Mouse (Mus musculus) cortical plate, adult 2 months (tissue): ENCODE measurements around the gene D5Ertd579e.

ENCODE experiments used
- CTCF ChIP-seq: fragments of 200-500 bp; IDR thresholded peaks from 2 replicates; pipeline ENCODE4 v1.5.1; 2011; ENCODE audit warnings: mild to moderate bottlenecking, control low read depth, low read length; ENCODE audit not compliant: insufficient read depth; ENCODE audit errors: extremely low read depth
- POLR2A ChIP-seq: fragments of 200-500 bp; IDR thresholded peaks from 2 replicates; pipeline ENCODE4 v1.6.1; 2011; ENCODE audit warnings: mild to moderate bottlenecking, low read length, control low read depth; ENCODE audit not compliant: insufficient read depth; ENCODE audit errors: extremely low read depth

DNA sequence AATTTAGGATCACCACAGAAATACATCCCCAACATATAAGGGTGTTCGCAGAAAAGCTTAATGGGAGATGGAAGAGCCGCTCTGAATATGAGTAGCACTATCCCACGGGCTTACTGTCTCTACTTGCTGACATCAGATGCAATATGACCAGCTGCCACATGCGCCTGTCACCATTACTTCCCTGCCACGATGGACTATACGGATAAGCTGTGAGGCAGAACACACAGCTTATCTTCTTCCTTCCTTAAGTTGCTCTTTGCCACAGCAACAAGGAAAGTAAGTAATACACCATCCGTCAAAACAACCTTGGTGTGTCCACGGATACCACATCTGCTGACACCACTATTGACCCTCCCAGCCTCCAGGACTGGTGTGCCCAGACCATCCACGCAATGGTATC, 131.3 kb downstream of the D5Ertd579e start:
- TF ChIP-seq POLR2A (no peak), CTCF (no peak)
